Mouse (Mus musculus): ENCODE measurements around the gene Aak1. TPM values are rescaled to one million over a fixed set of nuclear protein-coding genes. Genes with fewer than 3 reads are reported as not detected.

Gene Aak1
- polyA plus RNA-seq, 1 experiment: 152 TPM

- WGBS: 72% methylated on average over 1 of the region's 1 CpGs
Observed at GRCm38 (mm10) chr6:86950141-86950540, 100.8 kb downstream of the Aak1 start.

GRCm38 (mm10) chr6:86950733-86951255 lies 101.5 kb downstream of the Aak1 start:
- no peak for DNase-seq
- Histone ChIP-seq H3K4me1 (ENCODE audit: control insufficient read depth, insufficient read depth, low read length) (peaks cover 6% of the 10 kb centered on the region), H3K27ac (ENCODE audit: insufficient read depth, low read length) (no peak overlapping the region), H3K27me3 (ENCODE audit: control insufficient read depth, insufficient read depth, low read length) (no peaks in the 10 kb centered on the region), H3K4me3 (replicated peaks; ENCODE audit: insufficient read depth, low read depth, low read length) (no peak overlapping the region)
- TF ChIP-seq POLR2A (IDR thresholded peaks at IDR 0.05; ENCODE audit: borderline replicate concordance, insufficient read depth, low read length): no peak
- no peak for TF ChIP-seq CTCF (IDR thresholded peaks at IDR 0.05; ENCODE audit: borderline replicate concordance, insufficient read depth, low read depth, low read length)
- WGBS: 55% methylated on average over 1 of the region's 1 CpGs

More at GRCm38 (mm10) chr6:86950141-86950540, 100.8 kb downstream of the Aak1 start:
- Histone ChIP-seq H3K4me3 (replicated peaks; ENCODE audit: insufficient read depth, low read depth, low read length) (no peak overlapping the region), H3K27ac (ENCODE audit: insufficient read depth, low read length) (no peak overlapping the region), H3K4me1 (ENCODE audit: control insufficient read depth, insufficient read depth, low read length) (peaks cover 5% of the 10 kb centered on the region), H3K27me3 (ENCODE audit: control insufficient read depth, insufficient read depth, low read length) (no peaks in the 10 kb centered on the region)
- TF ChIP-seq POLR2A (IDR thresholded peaks at IDR 0.05; ENCODE audit: borderline replicate concordance, insufficient read depth, low read length) (no peak), CTCF (IDR thresholded peaks at IDR 0.05; ENCODE audit: borderline replicate concordance, insufficient read depth, low read depth, low read length) (no peak)
- no peak for DNase-seq

GRCm38 (mm10) chr6:86955741-86956140 lies 106.4 kb downstream of the Aak1 start:
- TF ChIP-seq CTCF (IDR thresholded peaks at IDR 0.05; ENCODE audit: borderline replicate concordance, insufficient read depth, low read depth, low read length): no peak
- TF ChIP-seq POLR2A (IDR thresholded peaks at IDR 0.05; ENCODE audit: borderline replicate concordance, insufficient read depth, low read length): no peak
- 23% methylated on average over 3 of the region's 3 CpGs for WGBS
- no peak overlapping the region for H3K4me3 ChIP-seq (replicated peaks; ENCODE audit: insufficient read depth, low read depth, low read length)
- peaks cover 6% of the 10 kb centered on the region for H3K4me1 ChIP-seq (ENCODE audit: control insufficient read depth, insufficient read depth, low read length)
- DNase-seq: peak; percentile 42 to 75
- H3K27ac ChIP-seq (ENCODE audit: insufficient read depth, low read length): no peak overlapping the region
- H3K27me3 ChIP-seq (ENCODE audit: control insufficient read depth, insufficient read depth, low read length): no peaks in the 10 kb centered on the region

- Histone ChIP-seq H3K4me1 (ENCODE audit: control insufficient read depth, insufficient read depth, low read length) (peaks cover 6% of the 10 kb centered on the region), H3K27me3 (ENCODE audit: control insufficient read depth, insufficient read depth, low read length) (no peaks in the 10 kb centered on the region), H3K4me3 (replicated peaks; ENCODE audit: insufficient read depth, low read depth, low read length) (no peak overlapping the region), H3K27ac (ENCODE audit: insufficient read depth, low read length) (no peak overlapping the region)
- no peak for DNase-seq
- TF ChIP-seq CTCF (IDR thresholded peaks at IDR 0.05; ENCODE audit: borderline replicate concordance, insufficient read depth, low read depth, low read length) (no peak), POLR2A (IDR thresholded peaks at IDR 0.05; ENCODE audit: borderline replicate concordance, insufficient read depth, low read length) (no peak)
Observed at GRCm38 (mm10) chr6:86956206-86956605, 106.9 kb downstream of the Aak1 start.

- Histone ChIP-seq H3K27me3 (ENCODE audit: control insufficient read depth, insufficient read depth, low read length) (no peaks in the 10 kb centered on the region), H3K4me3 (replicated peaks; ENCODE audit: insufficient read depth, low read depth, low read length) (no peak overlapping the region), H3K4me1 (ENCODE audit: control insufficient read depth, insufficient read depth, low read length) (peaks cover 6% of the 10 kb centered on the region), H3K27ac (ENCODE audit: insufficient read depth, low read length) (no peak overlapping the region)
- 94% methylated on average over 1 of the region's 1 CpGs for WGBS
- no peak for DNase-seq
- TF ChIP-seq POLR2A (IDR thresholded peaks at IDR 0.05; ENCODE audit: borderline replicate concordance, insufficient read depth, low read length) (no peak), CTCF (IDR thresholded peaks at IDR 0.05; ENCODE audit: borderline replicate concordance, insufficient read depth, low read depth, low read length) (no peak)
Observed at GRCm38 (mm10) chr6:86959006-86959405, 109.7 kb downstream of the Aak1 start.

- WGBS: 73% methylated on average over 7 of the region's 7 CpGs
- H3K27ac ChIP-seq (ENCODE audit: insufficient read depth, low read length): no peak overlapping the region
- H3K4me3 ChIP-seq (replicated peaks; ENCODE audit: insufficient read depth, low read depth, low read length): no peak overlapping the region
- TF ChIP-seq CTCF (IDR thresholded peaks at IDR 0.05; ENCODE audit: borderline replicate concordance, insufficient read depth, low read depth, low read length) (no peak), POLR2A (IDR thresholded peaks at IDR 0.05; ENCODE audit: borderline replicate concordance, insufficient read depth, low read length) (no peak)
- no peaks in the 10 kb centered on the region for H3K4me1 ChIP-seq (ENCODE audit: control insufficient read depth, insufficient read depth, low read length)
- no peaks in the 10 kb centered on the region for H3K27me3 ChIP-seq (ENCODE audit: control insufficient read depth, insufficient read depth, low read length)
- DNase-seq: no peak
Observed at GRCm38 (mm10) chr6:86963987-86964685, 114.8 kb downstream of the Aak1 start.

GRCm38 (mm10) chr6:86967166-86967565 lies 117.8 kb downstream of the Aak1 start:
- no peak overlapping the region for H3K4me3 ChIP-seq (replicated peaks; ENCODE audit: insufficient read depth, low read depth, low read length)
- no peak overlapping the region for H3K27ac ChIP-seq (ENCODE audit: insufficient read depth, low read length)
- no peaks in the 10 kb centered on the region for H3K4me1 ChIP-seq (ENCODE audit: control insufficient read depth, insufficient read depth, low read length)
- 94% methylated on average over 2 of the region's 2 CpGs for WGBS
- TF ChIP-seq CTCF (IDR thresholded peaks at IDR 0.05; ENCODE audit: borderline replicate concordance, insufficient read depth, low read depth, low read length) (no peak), POLR2A (IDR thresholded peaks at IDR 0.05; ENCODE audit: borderline replicate concordance, insufficient read depth, low read length) (no peak)
- H3K27me3 ChIP-seq (ENCODE audit: control insufficient read depth, insufficient read depth, low read length): no peaks in the 10 kb centered on the region
- DNase-seq: no peak

GRCm38 (mm10) chr6:86973956-86974355 lies 124.6 kb downstream of the Aak1 start:
- Histone ChIP-seq H3K27me3 (ENCODE audit: control insufficient read depth, insufficient read depth, low read length) (no peaks in the 10 kb centered on the region), H3K4me1 (ENCODE audit: control insufficient read depth, insufficient read depth, low read length) (peaks cover 4% of the 10 kb centered on the region; the same call in 1 of the 2 replicates), H3K27ac (ENCODE audit: insufficient read depth, low read length) (no peak overlapping the region), H3K4me3 (replicated peaks; ENCODE audit: insufficient read depth, low read depth, low read length) (no peak overlapping the region)
- TF ChIP-seq POLR2A (IDR thresholded peaks at IDR 0.05; ENCODE audit: borderline replicate concordance, insufficient read depth, low read length) (no peak), CTCF (IDR thresholded peaks at IDR 0.05; ENCODE audit: borderline replicate concordance, insufficient read depth, low read depth, low read length) (no peak)
- WGBS: 78% methylated on average over 4 of the region's 4 CpGs
- no peak for DNase-seq

All from cerebellum, adult 2 months (tissue).